Mouse (Mus musculus): Measurements from ENCODE around the gene Zfp617. TPM values are rescaled to one million over a fixed set of nuclear protein-coding genes. Genes with fewer than 3 reads are reported as not detected.

Gene Zfp617
- polyA plus RNA-seq (2017; shearing (Covaris generic)) = 23.7 TPM

GRCm38 (mm10) chr8:71908309-71909261, at the start of gene Zfp617, which contains the start of gene Zfp882:
TSS of gene Zfp617 (plus strand) at chr8:71908635.
TSS of gene Zfp882 (plus strand) at chr8:71908608.

GRCm38 (mm10) chr8:71881618-71882274, 26.7 kb upstream of the Zfp617 start, which contains the start of gene Zfp709:
TSS of gene Zfp709 (plus strand) at chr8:71882019.

GRCm38 (mm10) chr8:71950482-71951221, 42.2 kb downstream of the Zfp617 start, which contains the start of gene Zfp961:
TSS of gene Zfp961 (plus strand) at chr8:71951038.

Other genes starting within 250 kb of the Zfp617 start
- gene Unc13a, start 236.9 kb upstream of the Zfp617 start, polyA plus RNA-seq (2017; shearing (Covaris generic)) = 0.55 TPM
- 200 TPM for gene Jak3, start 232.3 kb upstream of the Zfp617 start, polyA plus RNA-seq (2017; shearing (Covaris generic))
- gene Insl3, start 219.4 kb upstream of the Zfp617 start, polyA plus RNA-seq (2017; shearing (Covaris generic)) = 28.0 TPM
- 8.0 TPM for gene B3gnt3, start 206.8 kb upstream of the Zfp617 start, polyA plus RNA-seq (2017; shearing (Covaris generic))
- gene Fcho1, start 182.9 kb upstream of the Zfp617 start, polyA plus RNA-seq (2017; shearing (Covaris generic)) = 283 TPM
- gene Zfp709, start 26.6 kb upstream of the Zfp617 start, polyA plus RNA-seq (2017; shearing (Covaris generic)) = 17.1 TPM
- gene Zfp882, start within 50 bp of the Zfp617 start, polyA plus RNA-seq (2017; shearing (Covaris generic)) = 7.6 TPM
- 30.8 TPM for gene Zfp961, start 42.4 kb downstream of the Zfp617 start, polyA plus RNA-seq (2017; shearing (Covaris generic))
- gene Cyp4f18, start 101.0 kb downstream of the Zfp617 start, polyA plus RNA-seq (2017; shearing (Covaris generic)) = 1.6 TPM
- gene Olfr372, start 132.6 kb downstream of the Zfp617 start, polyA plus RNA-seq (2017; shearing (Covaris generic)) = 0.18 TPM
- gene Olfr373, start 174.5 kb downstream of the Zfp617 start, polyA plus RNA-seq (2017; shearing (Covaris generic)) = 0.44 TPM
- gene Olfr374, start 198.4 kb downstream of the Zfp617 start, polyA plus RNA-seq (2017; shearing (Covaris generic)) = not detected
- gene Tpm4, start 226.3 kb downstream of the Zfp617 start, polyA plus RNA-seq (2017; shearing (Covaris generic)) = 307 TPM